Mouse (Mus musculus): Measurements from ENCODE around the gene Vmn1r215.
"Not testable (repeated sequence)": the region's sequence is repeated elsewhere in the genome, so short reads cannot be mapped to it uniquely, and the experiment has no call there.

Vmn1r215 gene

GRCm38 (mm10) chr13:23067725-23068124 lies at the start of gene Vmn1r215:
Gene Vmn1r215 (plus strand): TSS chr13:23068025.
- no peak for DNase-seq

GRCm38 (mm10) chr13:23018158-23018557 lies 49.7 kb upstream of the Vmn1r215 start:
- no peak for DNase-seq

- no peak for DNase-seq
These were observed 43.0 kb upstream of the Vmn1r215 start for GRCm38 (mm10) chr13:23024812-23025211.

- no peak for DNase-seq
These were observed 37.7 kb upstream of the Vmn1r215 start, which contains the start of gene Vmn1r214 for GRCm38 (mm10) chr13:23030118-23030517. Gene Vmn1r214 (plus strand): TSS chr13:23030418.

- DNase-seq = no peak
These were observed 10.0 kb upstream of the Vmn1r215 start for GRCm38 (mm10) chr13:23057778-23058177.

GRCm38 (mm10) chr13:23069312-23069711 lies 1.5 kb downstream of the Vmn1r215 start:
- DNase-seq = no peak

GRCm38 (mm10) chr13:23094386-23094785 lies 26.6 kb downstream of the Vmn1r215 start:
- no peak for DNase-seq

GRCm38 (mm10) chr13:23118126-23118525 lies 50.3 kb downstream of the Vmn1r215 start, which contains the start of gene Vmn1r217:
Gene Vmn1r217 (minus strand): TSS chr13:23118226.
- not testable (repeated sequence) for DNase-seq

- DNase-seq = no peak
These were observed 52.8 kb downstream of the Vmn1r215 start for GRCm38 (mm10) chr13:23120611-23121010.
